Mouse (Mus musculus) testis, adult 2 months (tissue): ENCODE data around the gene Trpv4. TPM values are rescaled to one million over a fixed set of nuclear protein-coding genes. Genes with fewer than 3 reads are reported as not detected.

Experiments
- H3K27ac ChIP-seq: fragments of 200-500 bp; 2 replicates; pipeline ENCODE4 v1.5.1; 2012; ENCODE audit warnings: low read depth, low read length; ENCODE audit not compliant: control insufficient read depth, insufficient read depth
- H3K27me3 ChIP-seq: fragments of 200-500 bp; 2 replicates; pipeline ENCODE4 v1.6.1; 2012; ENCODE audit warnings: mild to moderate bottlenecking, low read length, moderate library complexity; ENCODE audit not compliant: control insufficient read depth, insufficient read depth
- H3K36me3 ChIP-seq: fragments of 200-500 bp; 2 replicates; pipeline ENCODE4 v1.6.1; 2012; ENCODE audit warnings: mild to moderate bottlenecking, low read length; ENCODE audit not compliant: control insufficient read depth, insufficient read depth
- H3K4me1 ChIP-seq: fragments of 200-500 bp; 2 replicates; pipeline ENCODE4 v1.6.1; 2012; ENCODE audit warnings: low read length; ENCODE audit not compliant: control insufficient read depth, insufficient read depth
- H3K4me3 ChIP-seq: fragments of 200-500 bp; 2 replicates; pipeline ENCODE4 v1.5.1; 2012; ENCODE audit warnings: low read depth, mild to moderate bottlenecking, low read length, moderate library complexity, mixed read lengths; ENCODE audit not compliant: control insufficient read depth
- CTCF ChIP-seq: fragments of 200-500 bp; IDR thresholded peaks from 2 replicates; pipeline ENCODE4 v1.5.1; 2012; ENCODE audit warnings: low read depth, mild to moderate bottlenecking, inconsistent platforms, low read length, moderate library complexity; ENCODE audit not compliant: control insufficient read depth, insufficient read depth, insufficient replicate concordance
- POLR2A ChIP-seq: fragments of 200-500 bp; IDR thresholded peaks from 2 replicates; pipeline ENCODE4 v1.6.1; 2012; ENCODE audit warnings: low read depth, mild to moderate bottlenecking, inconsistent platforms, low read length, moderate library complexity; ENCODE audit not compliant: control insufficient read depth
- polyA plus RNA-seq: library from polyadenylated mRNA; depleted of rRNA; stranded (reverse); fragments of >200 nt; gene quantifications from 2 replicates; pipeline ENCODE4 v1.2.3, GENCODE M21; 2012

The Trpv4 gene
- polyA plus RNA-seq, 1 experiment = 0.93 TPM

DNA sequence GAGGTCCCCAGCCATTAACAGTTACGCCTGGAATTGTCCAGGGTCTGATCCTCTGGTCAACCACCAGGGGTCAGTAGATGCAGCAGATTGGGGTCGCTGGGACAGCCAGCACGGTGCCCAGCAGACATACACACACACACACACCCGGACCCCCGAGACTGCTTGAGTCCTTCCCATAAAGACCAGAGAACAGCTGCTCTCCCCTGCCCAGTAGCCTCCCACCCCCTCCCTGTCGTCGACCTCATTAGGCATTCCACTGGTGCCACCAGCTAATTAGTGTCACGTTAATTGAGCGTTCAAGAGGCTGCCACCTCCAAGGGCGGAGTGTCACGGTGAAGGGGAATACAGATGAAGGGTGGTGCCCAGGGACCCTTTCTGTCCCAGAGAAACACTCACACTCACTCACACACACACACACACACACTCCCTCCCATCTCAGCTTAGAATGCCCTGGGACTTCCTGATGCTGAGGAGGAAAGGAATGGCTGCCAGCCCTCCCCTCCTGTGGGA, 53.4 kb downstream of the Trpv4 start:
- no peaks in the 10 kb centered on the region for H3K36me3 ChIP-seq
- peaks cover 4% of the 10 kb centered on the region; the same call in 1 of the 2 replicates for H3K4me1 ChIP-seq
- no peak overlapping the region for H3K4me3 ChIP-seq
- no peak overlapping the region for H3K27ac ChIP-seq
- TF ChIP-seq POLR2A (no peak), CTCF (peak; percentile 49; the same call in 1 of the 2 replicates)
- no peaks in the 10 kb centered on the region for H3K27me3 ChIP-seq

- TF ChIP-seq CTCF (0 out of 2 replicates have a peak, but pooled peaks have one; percentile 8), POLR2A (no peak)
- H3K27ac ChIP-seq = no peak overlapping the region
- no peaks in the 10 kb centered on the region for H3K36me3 ChIP-seq
- H3K4me1 ChIP-seq = peaks cover 4% of the 10 kb centered on the region; the same call in 1 of the 2 replicates
- H3K4me3 ChIP-seq = no peak overlapping the region
- H3K27me3 ChIP-seq = no peaks in the 10 kb centered on the region
Observed at GRCm38 (mm10) chr5:114603975-114604374, 54.2 kb downstream of the Trpv4 start.

GRCm38 (mm10) chr5:114602012-114602411, 56.2 kb downstream of the Trpv4 start:
- peaks cover 7% of the 10 kb centered on the region for H3K4me1 ChIP-seq
- H3K27me3 ChIP-seq = no peaks in the 10 kb centered on the region
- no peak overlapping the region for H3K4me3 ChIP-seq
- H3K27ac ChIP-seq = no peak overlapping the region
- H3K36me3 ChIP-seq = no peaks in the 10 kb centered on the region
- TF ChIP-seq POLR2A (no peak), CTCF (no peak)

DNA sequence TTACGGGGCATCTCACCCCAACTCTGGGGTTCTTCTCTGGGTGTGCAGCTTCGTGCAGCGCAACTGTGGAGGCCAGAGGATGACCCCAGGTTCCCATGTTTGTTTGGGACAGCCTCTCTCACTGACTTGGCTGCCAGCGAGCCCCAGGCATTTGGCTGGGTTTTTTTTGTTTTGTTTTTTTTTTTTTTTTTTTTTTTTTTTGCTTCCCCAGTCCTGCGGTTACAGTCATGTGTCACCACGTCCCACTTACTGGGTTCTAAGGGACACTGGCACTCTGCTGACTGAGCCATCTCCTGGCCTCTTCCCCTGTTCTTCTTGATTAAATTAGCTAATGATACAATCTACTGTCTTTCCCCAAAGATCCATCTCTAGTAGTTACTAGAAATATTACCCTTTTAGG, 60.6 kb downstream of the Trpv4 start:
- peak overlapping the region; percentile 46 for H3K27ac ChIP-seq
- no peak for TF ChIP-seq CTCF
- no peak for TF ChIP-seq POLR2A
- no peak overlapping the region; the same call in 1 of the 2 replicates for H3K4me3 ChIP-seq
- no peaks in the 10 kb centered on the region for H3K36me3 ChIP-seq
- H3K27me3 ChIP-seq = no peaks in the 10 kb centered on the region
- peaks cover 32% of the 10 kb centered on the region for H3K4me1 ChIP-seq

GRCm38 (mm10) chr5:114597222-114597621, 61.0 kb downstream of the Trpv4 start:
- H3K4me3 ChIP-seq = no peak overlapping the region; the same call in 1 of the 2 replicates
- peak overlapping the region; percentile 46 for H3K27ac ChIP-seq
- TF ChIP-seq POLR2A = no peak
- no peak for TF ChIP-seq CTCF
- no peaks in the 10 kb centered on the region for H3K27me3 ChIP-seq
- H3K4me1 ChIP-seq = peaks cover 32% of the 10 kb centered on the region
- no peaks in the 10 kb centered on the region for H3K36me3 ChIP-seq

GRCm38 (mm10) chr5:114596604-114597003, 61.6 kb downstream of the Trpv4 start:
- H3K27me3 ChIP-seq = no peaks in the 10 kb centered on the region
- H3K36me3 ChIP-seq = no peaks in the 10 kb centered on the region
- TF ChIP-seq CTCF = no peak
- TF ChIP-seq POLR2A = peak; percentile 36; the same call in 1 of the 2 replicates
- peak overlapping the region; percentile 34 for H3K4me3 ChIP-seq
- H3K4me1 ChIP-seq = peaks cover 33% of the 10 kb centered on the region
- peak overlapping the region; percentile 5; the same call in 1 of the 2 replicates for H3K27ac ChIP-seq

DNA sequence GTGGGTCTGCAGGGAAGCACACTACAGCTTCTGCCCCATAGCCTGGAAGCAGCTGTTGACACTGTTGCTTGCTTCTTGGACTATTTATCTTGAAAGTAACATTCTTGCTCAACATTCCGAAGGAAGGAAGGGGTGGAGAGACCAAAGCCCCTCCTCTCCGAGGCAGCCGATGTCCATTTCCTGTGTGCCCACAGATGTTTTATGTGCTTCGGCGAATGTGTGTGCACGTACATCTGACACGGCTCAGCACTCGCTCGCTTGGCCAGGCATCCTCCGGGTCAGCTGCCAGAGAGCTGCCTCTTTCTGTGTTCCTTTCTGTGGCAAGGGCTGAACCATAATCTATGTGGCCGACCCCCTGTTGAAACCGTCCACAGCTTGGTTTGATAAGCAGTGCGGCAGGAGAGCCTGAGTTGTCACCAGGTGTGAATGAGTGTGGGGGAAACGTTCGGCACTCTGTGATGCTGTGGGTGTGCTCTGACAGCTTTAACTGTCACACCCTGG, 63.4 kb downstream of the Trpv4 start:
- Histone ChIP-seq H3K36me3 (no peaks in the 10 kb centered on the region), H3K27ac (peak overlapping the region; percentile 65), H3K4me3 (no peak overlapping the region), H3K4me1 (peaks cover 36% of the 10 kb centered on the region), H3K27me3 (no peaks in the 10 kb centered on the region)
- no peak for TF ChIP-seq POLR2A
- no peak for TF ChIP-seq CTCF

- TF ChIP-seq CTCF = no peak
- no peak for TF ChIP-seq POLR2A
- no peak overlapping the region for H3K4me3 ChIP-seq
- H3K4me1 ChIP-seq = peaks cover 38% of the 10 kb centered on the region
- no peak overlapping the region for H3K27ac ChIP-seq
- no peaks in the 10 kb centered on the region for H3K27me3 ChIP-seq
- H3K36me3 ChIP-seq = no peaks in the 10 kb centered on the region
Observed at GRCm38 (mm10) chr5:114593949-114594348, 64.3 kb downstream of the Trpv4 start.
